Mouse (Mus musculus) kidney, adult 8-10 months (tissue): ENCODE data around the gene Large1.
"Not testable (repeated sequence)": the region's sequence is repeated elsewhere in the genome, so short reads cannot be mapped to it uniquely, and the experiment has no call there.

Source experiments
- DNase-seq, 2 experiments: peaks; one replicate each; pipeline ENCODE4 v3.0.0; 2022

Gene Large1

DNA sequence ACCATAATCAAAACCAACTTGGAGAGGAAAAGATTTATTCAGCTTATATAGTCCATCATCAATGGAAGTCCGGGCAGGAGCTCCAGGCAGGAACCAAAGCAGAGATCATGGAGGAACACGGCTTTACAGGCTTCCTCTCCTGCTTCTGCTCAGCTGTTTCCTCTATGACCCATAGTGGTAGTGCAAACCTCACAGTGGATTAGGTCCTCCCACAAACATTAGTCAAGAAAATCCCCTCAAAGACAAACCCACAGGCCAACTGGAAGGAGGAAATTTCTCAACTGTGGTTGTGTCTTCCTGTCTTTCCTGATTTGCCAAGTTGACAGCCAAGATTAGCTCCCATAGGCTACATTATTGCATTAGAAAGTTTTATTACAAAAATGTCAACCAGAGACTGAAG lies 59.7 kb downstream of the Large1 start:
- DNase-seq = no peak

DNA sequence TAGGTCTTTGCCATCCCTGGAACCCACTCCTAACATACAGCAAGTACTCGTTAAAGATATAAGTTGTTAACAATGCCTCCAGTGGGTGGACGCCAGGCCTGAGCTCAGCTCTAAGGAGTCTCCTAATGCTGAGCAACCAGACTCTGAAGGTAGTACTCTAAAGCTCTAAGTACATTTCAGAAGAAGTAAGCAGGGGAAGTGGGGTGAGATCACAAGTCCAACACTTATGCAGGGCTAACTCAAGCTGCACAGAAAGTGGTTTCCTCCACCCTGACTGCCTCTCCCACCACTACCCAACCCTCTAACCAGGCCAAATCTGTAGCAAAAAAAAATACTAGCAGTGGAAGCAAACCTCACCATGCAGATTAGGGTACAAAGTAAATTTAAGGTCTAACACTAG lies 61.7 kb downstream of the Large1 start:
- no peak for DNase-seq

DNA sequence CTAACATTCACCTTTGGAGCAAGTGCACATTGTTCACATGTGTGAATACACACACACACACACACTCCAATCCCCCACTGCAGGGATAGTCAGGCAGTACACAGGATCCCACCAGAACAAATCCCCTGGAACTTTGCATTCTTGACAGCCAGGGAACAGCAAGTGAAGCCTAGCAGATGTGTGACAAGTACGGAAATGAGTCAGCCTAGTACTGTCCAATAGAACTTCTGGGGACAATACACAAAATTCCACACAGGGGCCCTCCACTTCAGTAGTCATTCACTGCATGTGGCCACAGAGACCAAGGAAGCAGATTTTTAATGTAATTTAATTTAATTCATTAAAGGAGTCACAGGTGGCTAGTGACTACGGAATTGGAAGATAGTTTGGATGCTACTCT lies 62.7 kb downstream of the Large1 start:
- no peak for DNase-seq

DNA sequence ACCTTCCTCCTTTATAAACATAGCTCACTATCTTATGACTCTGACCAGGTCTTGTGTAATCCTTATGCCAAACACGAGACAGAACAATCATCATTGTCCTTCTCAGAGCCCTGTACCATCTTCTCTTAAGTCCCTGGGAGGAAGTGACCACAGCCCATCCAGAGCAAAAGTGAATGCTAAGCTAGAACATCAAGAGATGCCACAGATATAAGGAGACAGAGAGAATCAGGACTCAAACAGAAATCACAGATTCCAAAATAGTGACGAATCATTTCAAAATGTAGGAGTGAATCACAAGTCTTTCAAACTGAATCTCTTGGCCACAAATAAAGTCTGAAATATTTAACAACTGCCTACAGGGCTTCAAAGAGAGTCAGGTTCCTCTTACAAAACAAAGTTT lies 63.5 kb downstream of the Large1 start:
- no peak for DNase-seq

DNA sequence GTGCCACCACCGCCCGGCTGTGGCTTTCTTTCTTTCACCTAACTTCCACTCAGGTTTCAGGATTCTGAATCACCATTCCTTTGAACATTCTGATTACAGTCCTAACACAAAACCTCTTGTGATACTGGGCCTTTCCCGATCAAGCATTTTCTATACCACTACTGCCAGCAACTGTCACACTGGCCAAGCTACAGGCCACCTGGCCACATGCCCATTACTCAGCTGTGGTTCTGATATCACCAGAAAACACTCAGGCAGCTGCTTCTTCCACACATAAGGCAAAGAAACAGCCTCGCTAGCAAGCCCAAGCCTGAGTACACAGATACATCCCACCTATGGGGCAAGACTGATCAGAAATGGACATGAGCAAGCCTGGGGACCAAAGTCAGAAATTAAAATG lies 71.3 kb downstream of the Large1 start:
- no peak for DNase-seq

DNA sequence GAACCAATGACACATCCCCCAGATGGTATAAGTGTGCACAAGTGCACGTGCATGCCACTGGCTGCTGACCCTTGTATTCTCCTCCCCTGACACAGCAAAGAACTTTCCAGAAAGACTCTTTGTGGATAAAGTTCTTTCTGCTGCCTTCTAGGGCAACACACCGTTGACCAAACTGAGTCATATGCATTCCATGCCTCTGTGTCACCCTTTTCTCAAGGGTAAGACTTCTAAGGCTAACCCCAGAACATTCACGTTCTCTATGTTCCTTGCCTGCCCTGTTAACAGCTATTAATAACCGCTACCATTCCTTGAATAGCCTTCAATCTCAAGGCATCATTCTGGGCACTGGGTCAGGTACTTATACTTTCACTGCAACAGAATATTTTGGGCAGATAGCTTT lies 77.3 kb downstream of the Large1 start:
- peak in 1 of 2 experiments; percentile 6 for DNase-seq

GRCm38 (mm10) chr8:73275445-73275844 lies 77.9 kb downstream of the Large1 start:
- DNase-seq = not testable (repeated sequence)

- DNase-seq = peak in 1 of 2 experiments; percentile 25
These were observed 80.2 kb downstream of the Large1 start for GRCm38 (mm10) chr8:73273150-73273549.

- DNase-seq = no peak
These were observed 82.3 kb downstream of the Large1 start for GRCm38 (mm10) chr8:73270991-73271390.

DNA sequence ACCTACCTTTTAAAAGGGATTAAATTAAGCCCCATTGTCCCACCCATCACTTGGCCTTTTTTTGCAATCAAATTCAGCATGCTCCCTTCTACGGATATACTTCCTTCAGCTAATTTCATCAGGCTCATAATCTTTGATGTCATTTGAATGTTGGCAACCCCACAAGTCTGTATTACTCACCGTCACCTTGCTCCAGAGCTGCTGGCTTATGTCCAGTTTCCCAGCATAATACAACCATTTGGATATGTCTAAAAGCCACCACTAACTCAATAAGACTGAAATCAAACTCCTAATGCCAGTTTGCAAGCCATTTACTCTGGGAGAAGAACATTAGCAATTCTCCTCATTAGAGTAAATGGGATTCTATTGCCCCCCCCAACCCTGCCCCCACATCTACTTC lies 95.4 kb downstream of the Large1 start:
- no peak for DNase-seq

DNA sequence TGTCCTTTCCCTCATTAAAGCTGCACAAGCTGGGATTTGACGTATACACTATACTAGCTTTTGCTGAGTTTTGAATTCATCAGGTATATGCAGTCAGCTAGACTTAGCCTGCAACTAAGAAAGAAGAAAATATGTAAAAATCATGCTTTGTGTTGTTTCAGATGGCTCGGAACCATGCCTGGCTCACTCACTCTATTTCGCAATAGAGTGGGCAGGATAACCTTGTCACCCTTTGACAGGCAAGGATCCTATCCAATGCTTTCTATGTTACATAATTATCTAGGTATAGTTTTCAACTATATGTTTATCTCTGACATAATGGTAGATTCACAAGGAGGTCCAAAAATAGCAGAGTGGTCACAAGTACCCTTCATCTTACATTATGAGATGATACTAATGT lies 109.2 kb downstream of the Large1 start:
- DNase-seq = no peak

DNA sequence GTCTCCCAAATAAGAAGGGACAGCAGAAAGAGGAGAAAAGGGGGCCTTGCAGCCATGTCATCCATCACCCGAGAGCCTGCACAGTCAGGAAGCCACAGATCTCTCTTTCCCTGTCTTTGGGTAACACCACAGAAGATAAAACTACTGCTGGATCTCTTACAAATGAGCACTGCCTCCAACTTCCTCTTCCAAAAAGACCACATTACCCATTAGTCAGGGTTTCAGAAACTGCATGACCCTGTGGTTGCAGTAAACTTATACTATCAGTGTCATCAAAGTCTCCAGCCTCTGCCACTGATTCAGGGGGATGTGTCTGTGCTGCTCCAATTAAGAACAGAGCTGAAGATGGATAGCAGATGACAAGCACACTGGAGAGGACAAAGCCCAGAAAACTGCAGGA lies 111.3 kb downstream of the Large1 start:
- no peak for DNase-seq

DNA sequence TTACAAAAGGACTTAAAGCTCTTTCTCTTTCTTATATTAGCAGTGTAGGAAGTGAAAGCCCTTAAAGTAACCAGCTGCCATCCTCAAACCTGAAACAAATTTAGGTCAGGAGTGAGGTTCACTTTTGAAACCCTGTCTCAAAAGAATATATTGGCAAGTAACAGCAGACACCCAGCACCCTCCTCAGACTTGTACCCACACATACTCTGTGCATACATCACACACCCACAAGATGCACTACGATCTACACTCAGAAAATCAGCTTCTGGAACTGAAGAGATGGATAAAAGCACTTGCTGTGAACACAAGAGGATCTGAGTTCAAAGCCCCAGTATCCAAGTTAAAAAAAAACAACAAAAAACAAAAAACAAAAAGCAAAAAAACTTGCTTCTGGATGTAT lies 119.1 kb downstream of the Large1 start:
- no peak for DNase-seq

- DNase-seq = peak; percentile 29 to 48
These were observed 119.8 kb downstream of the Large1 start for GRCm38 (mm10) chr8:73233358-73234041.

GRCm38 (mm10) chr8:73226841-73227240 lies 126.5 kb downstream of the Large1 start:
- DNase-seq = no peak

GRCm38 (mm10) chr8:73225654-73226053 lies 127.7 kb downstream of the Large1 start:
- DNase-seq = no peak

DNA sequence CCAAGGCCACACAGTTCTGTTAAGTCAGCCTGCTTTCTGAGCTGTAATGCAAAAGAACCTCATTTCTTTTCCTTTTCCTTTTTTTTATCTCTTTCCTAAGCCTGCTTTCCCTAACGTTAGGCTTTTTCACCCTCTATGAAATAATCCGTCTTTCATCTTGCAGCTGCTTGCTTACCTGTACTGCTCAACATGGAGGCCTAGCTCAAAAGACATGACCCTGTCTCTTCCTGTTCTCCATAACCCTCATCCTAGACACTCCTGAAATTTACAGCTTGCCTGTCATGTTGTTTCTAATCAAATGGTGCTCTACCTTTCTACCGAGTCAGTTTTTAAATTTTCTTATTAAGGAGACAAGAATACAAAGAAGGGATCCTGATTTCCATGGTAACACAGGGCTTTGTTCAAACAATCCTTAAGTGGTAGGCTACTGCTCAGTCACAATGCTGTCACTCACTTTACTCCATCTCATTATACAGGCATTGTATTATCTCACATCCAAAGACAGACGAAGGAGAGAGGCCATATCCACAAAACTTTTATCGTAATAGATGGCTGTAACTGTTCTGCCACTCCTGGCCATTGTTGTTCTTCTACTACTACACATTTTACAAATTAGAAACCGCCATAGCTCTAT lies 134.0 kb downstream of the Large1 start:
- DNase-seq = no peak

- no peak for DNase-seq
These were observed 146.5 kb downstream of the Large1 start for GRCm38 (mm10) chr8:73206831-73207230.

GRCm38 (mm10) chr8:73201854-73202253 lies 151.5 kb downstream of the Large1 start:
- DNase-seq = peak; percentile 2 to 12

GRCm38 (mm10) chr8:73197714-73198113 lies 155.6 kb downstream of the Large1 start:
- DNase-seq = no peak

- peak; percentile 8 to 22 for DNase-seq
These were observed 164.7 kb downstream of the Large1 start for GRCm38 (mm10) chr8:73188684-73189083.

DNA sequence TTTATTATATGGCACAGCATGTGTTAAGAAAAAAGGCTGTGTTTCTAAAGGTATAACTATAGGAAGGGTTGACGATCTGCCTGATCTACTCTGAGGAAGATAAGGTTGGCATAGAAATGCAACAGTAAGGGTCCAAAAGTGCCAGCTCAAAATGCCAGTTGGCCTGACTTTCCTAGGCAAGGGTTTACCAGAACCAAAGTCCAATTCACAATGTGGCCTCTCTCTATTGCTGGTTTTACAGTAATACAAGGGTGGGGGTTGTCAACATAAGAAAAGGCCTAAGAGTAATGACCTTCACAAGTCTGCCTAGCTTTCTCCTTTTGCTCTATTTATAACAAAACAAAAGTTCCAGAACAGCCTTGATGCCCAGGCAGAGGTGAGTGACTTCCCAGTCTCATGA lies 166.0 kb downstream of the Large1 start:
- DNase-seq = peak; percentile 46 to 63

GRCm38 (mm10) chr8:73178434-73178833 lies 174.9 kb downstream of the Large1 start:
- no peak for DNase-seq

- DNase-seq = no peak
These were observed 180.7 kb downstream of the Large1 start for GRCm38 (mm10) chr8:73172661-73173060.

DNA sequence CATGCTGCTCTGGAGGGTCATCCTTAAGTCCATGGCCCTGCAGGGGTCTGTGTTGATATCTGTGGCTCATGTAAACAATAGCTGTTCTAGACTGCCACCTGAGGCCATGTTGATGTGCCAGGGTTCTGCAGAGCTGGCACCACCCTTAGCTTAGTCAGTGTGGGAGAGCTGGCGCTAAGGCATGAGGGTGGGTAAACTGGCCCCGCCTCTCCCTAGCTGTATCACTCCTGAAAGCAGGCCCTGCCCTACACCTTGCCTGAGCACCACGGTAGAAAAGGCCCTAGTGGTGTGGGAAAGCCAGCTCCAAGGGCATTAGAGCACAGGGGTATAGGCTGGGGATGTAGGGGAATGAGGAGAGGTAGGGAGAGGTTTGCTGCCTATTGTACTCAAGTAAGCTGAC lies 191.3 kb downstream of the Large1 start:
- DNase-seq = peak in 1 of 2 experiments; percentile 2
